Comparison of ENCODE assay signal across 15 mouse cellular contexts in the genomic region with DNA sequence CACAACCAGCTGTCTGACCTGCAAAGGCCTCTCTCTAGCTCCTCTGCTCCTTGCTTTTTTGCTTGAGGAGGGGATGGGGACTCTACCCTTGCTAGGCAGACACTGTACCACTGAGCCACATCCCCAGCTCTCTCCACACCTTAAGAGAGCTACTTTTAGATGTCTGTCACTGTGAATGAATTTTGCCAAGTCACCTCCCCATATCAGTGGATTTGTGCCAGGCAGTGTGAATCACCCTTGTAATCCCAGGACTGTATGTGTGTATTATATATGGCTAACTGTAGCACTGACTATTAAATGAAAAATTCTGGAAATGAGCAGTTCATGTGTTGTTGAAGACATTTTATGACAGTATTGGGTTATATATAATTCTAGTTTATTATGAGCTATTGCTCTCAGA. TPM values are rescaled to one million over a fixed set of nuclear protein-coding genes. Genes with fewer than 3 reads are reported as not detected.
DNase-seq lines count a peak whose midpoint lies in the region; ATAC-seq and TF ChIP-seq lines count a peak whose summit lies in the region.
"Had no signal": no experiment of that assay in that cellular context is flagged by ENCODE, and none has a peak within 500 bp of the region (broad histone marks: within the 10 kb centered on the region; RNA-seq: fewer than 3 reads in every experiment).

No protein-coding gene starts in this region.

- no peak for TF ChIP-seq EP300 in ES-Bruce4 (IDR thresholded peaks at IDR 0.05; ENCODE audit: insufficient read depth, low read depth, low read length)

- H3K4me1 ChIP-seq in forebrain, embryonic 10.5 days = peaks cover 63% of the 10 kb centered on the region
- peaks cover 16% of the 10 kb centered on the region for H3K4me1 ChIP-seq in forebrain, embryonic 11.5 days (replicated peaks; ENCODE audit: control insufficient read depth, insufficient read depth, low read length)
- peaks cover 17% of the 10 kb centered on the region for H3K4me1 ChIP-seq in ES-Bruce4 (ENCODE audit: control insufficient read depth, insufficient read depth, low read length)
- peaks cover 53% of the 10 kb centered on the region for H3K4me1 ChIP-seq in liver, embryonic 15.5 days (replicated peaks)

- H3K9ac ChIP-seq in forebrain, embryonic 11.5 days (ENCODE audit: low read length) = no peak overlapping the region
- no peak overlapping the region for H3K9ac ChIP-seq in ES-Bruce4 (ENCODE audit: low read depth, poor library complexity, severe bottlenecking)
- H3K9ac ChIP-seq in liver, embryonic 15.5 days = no peak overlapping the region
- H3K9ac ChIP-seq: embryonic facial prominence, embryonic 13.5 days; lung, embryonic 14.5 days had no signal

- TF ChIP-seq CTCF in ES-Bruce4 (IDR thresholded peaks at IDR 0.05; ENCODE audit: low read depth, low read length) = no peak

- ATAC-seq in forebrain, embryonic 11.5 days (replicated peaks; ENCODE audit: low FRiP score) = no peak
- ATAC-seq in liver, embryonic 15.5 days (ENCODE audit: insufficient read depth) = no peak
- ATAC-seq: CD4-positive, CD25-positive, alpha-beta regulatory T cell, adult 4 months had no signal

- H3K27me3 ChIP-seq in forebrain, embryonic 10.5 days (ENCODE audit: poor library complexity, severe bottlenecking) = no peaks in the 10 kb centered on the region
- no peaks in the 10 kb centered on the region for H3K27me3 ChIP-seq in forebrain, embryonic 11.5 days (ENCODE audit: control insufficient read depth, insufficient read depth, low read length)
- no peaks in the 10 kb centered on the region for H3K27me3 ChIP-seq in ES-Bruce4 (ENCODE audit: control insufficient read depth, insufficient read depth, low read length, poor library complexity, severe bottlenecking)
- H3K27me3 ChIP-seq in liver, embryonic 15.5 days = no peaks in the 10 kb centered on the region
- H3K27me3 ChIP-seq: embryonic facial prominence, embryonic 13.5 days had no signal

- no peak for TF ChIP-seq POLR2A in ES-Bruce4 (IDR thresholded peaks at IDR 0.05; ENCODE audit: insufficient read depth, low read length)

- peaks cover 26% of the 10 kb centered on the region for H3K36me3 ChIP-seq in forebrain, embryonic 10.5 days (replicated peaks)
- no peaks in the 10 kb centered on the region for H3K36me3 ChIP-seq in forebrain, embryonic 11.5 days (ENCODE audit: control insufficient read depth, insufficient read depth, low read length)
- peaks cover 9% of the 10 kb centered on the region; the same call in 1 of the 2 replicates for H3K36me3 ChIP-seq in ES-Bruce4 (ENCODE audit: control insufficient read depth, insufficient read depth, low read length, poor library complexity, severe bottlenecking)
- H3K36me3 ChIP-seq in liver, embryonic 15.5 days (replicated peaks) = no peaks in the 10 kb centered on the region

- no peaks in the 10 kb centered on the region for H3K9me3 ChIP-seq in forebrain, embryonic 10.5 days
- no peaks in the 10 kb centered on the region for H3K9me3 ChIP-seq in forebrain, embryonic 11.5 days (ENCODE audit: control insufficient read depth, low read length)
- no peaks in the 10 kb centered on the region for H3K9me3 ChIP-seq in ES-Bruce4 (replicated peaks; ENCODE audit: control insufficient read depth, insufficient read depth, low read length, poor library complexity, severe bottlenecking)
- H3K9me3 ChIP-seq in liver, embryonic 15.5 days (replicated peaks) = no peaks in the 10 kb centered on the region
- H3K9me3 ChIP-seq: embryonic facial prominence, embryonic 13.5 days had no signal

- H3K4me2 ChIP-seq in forebrain, embryonic 11.5 days (ENCODE audit: low read depth, low read length, severe bottlenecking) = no peak overlapping the region
- H3K4me2 ChIP-seq in liver, embryonic 15.5 days = no peak overlapping the region
- H3K4me2 ChIP-seq: embryonic facial prominence, embryonic 13.5 days; lung, embryonic 14.5 days had no signal

- no peak for DNase-seq in forebrain, embryonic 10.5 days (ENCODE audit: extremely low spot score, low spot score)
- DNase-seq in forebrain, embryonic 11.5 days (ENCODE audit: low spot score) = no peak
- DNase-seq in kidney, adult 9 months = peak; percentile 19
- DNase-seq in kidney, postnatal 4 days = no peak
- no peak for DNase-seq in retina, embryonic 14.5 days (ENCODE audit: low spot score)
- DNase-seq in thymus, postnatal 0 days (ENCODE audit: low spot score) = no peak
- DNase-seq: cerebellum, adult 11-12 months; gastrocnemius, postnatal 25 days; kidney, adult 11 months; lung, embryonic 14.5 days; retina, postnatal 1 day had no signal

- no peak overlapping the region for H3K4me3 ChIP-seq in forebrain, embryonic 10.5 days
- no peak overlapping the region for H3K4me3 ChIP-seq in forebrain, embryonic 11.5 days (ENCODE audit: low read depth, low read length)
- no peak overlapping the region for H3K4me3 ChIP-seq in ES-Bruce4 (ENCODE audit: low read depth, low read length)
- no peak overlapping the region for H3K4me3 ChIP-seq in liver, embryonic 15.5 days (replicated peaks)
- H3K4me3 ChIP-seq: embryonic facial prominence, embryonic 13.5 days had no signal

- 0 out of 2 replicates have a peak overlapping the region, but pooled peaks have one; percentile 20 for H3K27ac ChIP-seq in forebrain, embryonic 10.5 days
- H3K27ac ChIP-seq in forebrain, embryonic 11.5 days (ENCODE audit: low read depth, low read length) = no peak overlapping the region
- H3K27ac ChIP-seq in ES-Bruce4 (ENCODE audit: insufficient read depth, low read length) = peak overlapping the region; percentile 2; the same call in 1 of the 2 replicates
- H3K27ac ChIP-seq in liver, embryonic 15.5 days (replicated peaks) = 0 out of 2 replicates have a peak overlapping the region, but pooled peaks have one; percentile 19
- H3K27ac ChIP-seq: embryonic facial prominence, embryonic 13.5 days had no signal

RNA-seq across cellular contexts. Expression of a gene that starts 5.4 kb away (rescaled TPM):
- 42.4 and 47.0 TPM in 2 replicates for polyA plus RNA-seq in forebrain, embryonic 10.5 days (2016; fragmentation: Nextera tagmentation; extraction: Ambion mirVana)
- 44.2 and 49.3 TPM in 2 replicates for polyA plus RNA-seq in forebrain, embryonic 11.5 days (2014; fragmentation: Nextera tagmentation; extraction: Ambion mirVana)
- polyA plus RNA-seq in ES-Bruce4 (2011; ENCODE audit: insufficient read depth, insufficient read length, low read depth, missing spikeins) = 109 and 114 TPM in 2 replicates
- 19.5 and 20.1 TPM in 2 replicates for polyA plus RNA-seq in liver, embryonic 15.5 days (2015; fragmentation: Nextera tagmentation; extraction: Ambion mirVana)
- polyA plus RNA-seq in thymus, postnatal 0 days (2015; fragmentation: Nextera tagmentation; extraction: Ambion mirVana) = 43.0 and 63.3 TPM in 2 replicates
